Mouse (Mus musculus): ENCODE measurements at regions not wholly inside any gene's neighbourhood (a gene's known extent, or its start where the extent isn't known, plus 50 kb on each side); places are given as distances from the start of the nearest gene placed in this dataset.
"Not testable (repeated sequence)": the region's sequence is repeated elsewhere in the genome, so short reads cannot be mapped to it uniquely, and the experiment has no call there.

DNA sequence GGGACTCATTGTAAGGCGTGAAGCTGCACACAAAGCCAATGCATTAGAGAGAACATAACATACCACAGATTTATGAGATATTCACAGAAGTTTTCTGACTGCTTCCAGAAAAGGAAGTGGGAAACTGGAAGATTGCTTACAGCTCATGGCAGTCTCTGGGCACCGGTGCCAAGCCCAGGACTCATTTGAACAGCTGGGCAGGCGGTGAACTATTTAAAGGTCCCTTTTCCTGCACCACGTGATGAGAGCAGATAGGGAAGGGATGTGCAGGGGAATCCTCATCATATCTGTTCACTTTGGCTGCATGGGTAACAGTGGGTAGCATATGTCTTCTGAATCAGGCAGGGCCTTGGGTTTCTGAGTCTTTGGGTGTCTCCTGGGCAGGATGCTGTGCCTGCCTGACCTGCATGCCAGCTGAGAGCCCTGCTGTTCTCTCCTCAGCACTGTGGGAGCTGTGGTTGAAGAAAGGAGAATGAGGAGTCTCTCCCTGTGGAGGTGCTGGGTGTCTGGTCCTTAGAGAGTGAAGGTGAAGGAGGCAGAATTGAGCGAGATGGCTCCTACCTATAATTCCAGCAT lies 123.5 kb downstream of the Cyld start:
- H3K4me3 ChIP-seq (ENCODE audit: low read depth, low read length) = no peak overlapping the region
- TF ChIP-seq GATA1 (IDR thresholded peaks at IDR 0.05; ENCODE audit: borderline replicate concordance, low read length) = no peak
- no peak for TF ChIP-seq TAL1 (conservative IDR thresholded peaks at IDR 0.05; ENCODE audit: low read depth, low read length)
- TF ChIP-seq GATA2 (IDR thresholded peaks at IDR 0.05; ENCODE audit: borderline replicate concordance, low read depth, low read length) = no peak
- TF ChIP-seq CTCF (IDR thresholded peaks at IDR 0.05; ENCODE audit: low read depth, low read length) = no peak
- no peak for TF ChIP-seq POLR2AphosphoS5 (IDR thresholded peaks at IDR 0.05; ENCODE audit: insufficient replicate concordance, low read depth, low read length)
- no peaks in the 10 kb centered on the region for H3K4me1 ChIP-seq (ENCODE audit: insufficient read depth, low read depth, low read length)
- DNase-seq (ENCODE audit: low spot score) (no peak), ATAC-seq (ENCODE audit: extremely low read depth, insufficient number of reproducible peaks, low FRiP score, poor library complexity, severe bottlenecking) (no peak)
- H3K9me3 ChIP-seq (replicated peaks) = peaks cover 55% of the 10 kb centered on the region
- H3K36me3 ChIP-seq (replicated peaks) = no peaks in the 10 kb centered on the region
- no peaks in the 10 kb centered on the region for H3K27me3 ChIP-seq (ENCODE audit: insufficient read depth, low read length)

DNA sequence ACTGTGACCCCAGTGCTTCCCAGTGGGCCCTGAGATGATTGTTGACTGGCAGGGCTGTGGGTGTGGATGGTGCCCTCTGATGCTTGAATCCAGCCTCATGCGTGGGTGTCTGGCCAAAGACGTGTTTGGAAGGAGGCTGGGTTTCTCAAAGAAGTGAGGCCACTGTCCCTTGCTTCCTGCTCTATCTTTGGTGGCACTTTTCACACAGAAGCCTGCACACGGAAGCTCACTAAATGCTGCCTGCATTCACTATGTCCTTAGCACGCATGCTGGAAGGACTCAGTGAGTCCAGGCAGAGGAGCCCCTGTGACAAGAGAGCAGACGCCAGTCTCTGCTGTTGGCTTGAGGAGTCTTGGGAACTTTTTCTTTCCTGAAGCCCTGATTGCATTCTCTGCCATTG lies 119.6 kb downstream of the Cyld start:
- no peaks in the 10 kb centered on the region for H3K27me3 ChIP-seq (ENCODE audit: insufficient read depth, low read length)
- no peaks in the 10 kb centered on the region for H3K4me1 ChIP-seq (ENCODE audit: insufficient read depth, low read depth, low read length)
- ATAC-seq (ENCODE audit: extremely low read depth, insufficient number of reproducible peaks, low FRiP score, poor library complexity, severe bottlenecking) = no peak
- H3K36me3 ChIP-seq (replicated peaks) = no peaks in the 10 kb centered on the region
- H3K9me3 ChIP-seq (replicated peaks) = peaks cover 63% of the 10 kb centered on the region
- DNase-seq (ENCODE audit: low spot score) = no peak
- no peak overlapping the region for H3K4me3 ChIP-seq (ENCODE audit: low read depth, low read length)
- TF ChIP-seq CTCF (IDR thresholded peaks at IDR 0.05; ENCODE audit: low read depth, low read length) = no peak
- TF ChIP-seq GATA1 (IDR thresholded peaks at IDR 0.05; ENCODE audit: borderline replicate concordance, low read length) = no peak
- no peak for TF ChIP-seq TAL1 (conservative IDR thresholded peaks at IDR 0.05; ENCODE audit: low read depth, low read length)
- TF ChIP-seq POLR2AphosphoS5 (IDR thresholded peaks at IDR 0.05; ENCODE audit: insufficient replicate concordance, low read depth, low read length) = no peak
- no peak for TF ChIP-seq GATA2 (IDR thresholded peaks at IDR 0.05; ENCODE audit: borderline replicate concordance, low read depth, low read length)

DNA sequence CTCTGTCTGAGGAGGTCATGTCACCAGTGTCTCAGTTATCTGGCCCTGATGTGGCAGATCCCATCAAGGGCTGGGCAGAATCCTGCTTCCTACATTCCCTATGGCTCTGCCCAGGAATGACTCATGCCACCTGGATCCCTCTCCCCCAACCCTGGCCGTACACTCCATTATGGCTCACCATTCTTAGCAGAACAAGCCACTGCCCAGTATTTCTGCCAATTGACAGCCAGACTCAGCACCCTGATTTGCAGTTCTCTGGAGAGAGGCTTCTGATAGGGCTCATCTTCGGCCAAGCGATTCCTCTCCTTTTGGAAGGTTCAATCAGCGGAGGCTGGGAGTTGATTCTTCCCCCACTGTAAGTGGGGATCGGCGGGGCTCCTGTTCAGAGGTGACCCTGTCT lies 117.4 kb downstream of the Cyld start:
- no peaks in the 10 kb centered on the region for H3K27me3 ChIP-seq (ENCODE audit: insufficient read depth, low read length)
- TF ChIP-seq CTCF (IDR thresholded peaks at IDR 0.05; ENCODE audit: low read depth, low read length) = no peak
- no peak for TF ChIP-seq GATA2 (IDR thresholded peaks at IDR 0.05; ENCODE audit: borderline replicate concordance, low read depth, low read length)
- TF ChIP-seq GATA1 (IDR thresholded peaks at IDR 0.05; ENCODE audit: borderline replicate concordance, low read length) = no peak
- TF ChIP-seq POLR2AphosphoS5 (IDR thresholded peaks at IDR 0.05; ENCODE audit: insufficient replicate concordance, low read depth, low read length) = no peak
- TF ChIP-seq TAL1 (conservative IDR thresholded peaks at IDR 0.05; ENCODE audit: low read depth, low read length) = no peak
- no peaks in the 10 kb centered on the region for H3K4me1 ChIP-seq (ENCODE audit: insufficient read depth, low read depth, low read length)
- H3K36me3 ChIP-seq (replicated peaks) = no peaks in the 10 kb centered on the region
- peaks cover 60% of the 10 kb centered on the region for H3K9me3 ChIP-seq (replicated peaks)
- DNase-seq (ENCODE audit: low spot score) (no peak), ATAC-seq (ENCODE audit: extremely low read depth, insufficient number of reproducible peaks, low FRiP score, poor library complexity, severe bottlenecking) (no peak)
- H3K4me3 ChIP-seq (ENCODE audit: low read depth, low read length) = no peak overlapping the region

DNA sequence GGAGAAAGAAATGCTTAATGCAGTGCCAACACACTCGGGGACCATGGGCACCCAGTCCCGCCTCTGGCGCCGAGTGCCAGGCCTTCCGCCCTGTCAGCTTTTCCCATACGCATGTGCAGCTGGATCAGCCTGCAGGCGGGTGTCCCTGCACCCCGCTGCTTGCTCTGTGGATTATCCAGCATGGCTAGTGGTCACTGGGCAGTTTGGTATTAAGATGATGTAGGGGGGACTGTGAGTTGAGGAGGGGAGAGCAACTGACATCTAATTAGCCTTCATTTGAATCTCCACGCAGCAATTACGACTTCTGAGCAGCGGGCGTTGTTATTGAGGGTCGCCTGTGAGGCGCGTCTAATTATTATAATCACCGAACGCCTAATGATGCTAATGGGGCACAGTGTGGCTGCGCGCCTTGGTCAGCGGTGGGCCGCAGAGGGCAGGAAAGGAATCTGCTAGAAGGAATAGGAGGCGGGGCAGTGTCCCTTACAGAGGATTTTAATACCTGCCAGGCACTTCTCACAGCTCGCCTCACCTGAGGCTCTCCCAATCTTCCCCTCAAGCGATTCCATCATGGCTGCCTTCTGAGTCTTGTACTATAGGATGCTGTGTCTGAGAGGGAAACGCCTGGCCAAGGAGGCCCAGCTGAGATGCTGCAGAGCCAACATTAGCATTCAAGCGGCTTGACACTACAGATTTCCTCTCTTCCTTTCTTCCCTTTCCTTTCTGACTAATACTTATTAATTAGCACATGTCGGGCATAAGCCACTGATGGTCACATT lies 116.3 kb downstream of the Cyld start:
- Histone ChIP-seq H3K27me3 (ENCODE audit: insufficient read depth, low read length) (no peaks in the 10 kb centered on the region), H3K4me1 (ENCODE audit: insufficient read depth, low read depth, low read length) (no peaks in the 10 kb centered on the region), H3K9me3 (replicated peaks) (peaks cover 56% of the 10 kb centered on the region), H3K36me3 (replicated peaks) (no peaks in the 10 kb centered on the region), H3K4me3 (ENCODE audit: low read depth, low read length) (no peak overlapping the region)
- ATAC-seq (ENCODE audit: extremely low read depth, insufficient number of reproducible peaks, low FRiP score, poor library complexity, severe bottlenecking) (no peak), DNase-seq (ENCODE audit: low spot score) (no peak)
- TF ChIP-seq GATA2 (IDR thresholded peaks at IDR 0.05; ENCODE audit: borderline replicate concordance, low read depth, low read length) (no peak), POLR2AphosphoS5 (IDR thresholded peaks at IDR 0.05; ENCODE audit: insufficient replicate concordance, low read depth, low read length) (no peak), TAL1 (conservative IDR thresholded peaks at IDR 0.05; ENCODE audit: low read depth, low read length) (no peak), CTCF (IDR thresholded peaks at IDR 0.05; ENCODE audit: low read depth, low read length) (no peak), GATA1 (IDR thresholded peaks at IDR 0.05; ENCODE audit: borderline replicate concordance, low read length) (no peak)

GRCm38 (mm10) chr8:88806851-88807250 lies 110.0 kb downstream of the Cyld start:
- not testable (repeated sequence) for H3K36me3 ChIP-seq (replicated peaks); ATAC-seq (ENCODE audit: extremely low read depth, insufficient number of reproducible peaks, low FRiP score, poor library complexity, severe bottlenecking); DNase-seq (ENCODE audit: low spot score); H3K4me3 ChIP-seq (ENCODE audit: low read depth, low read length); H3K27me3 ChIP-seq (ENCODE audit: insufficient read depth, low read length); H3K4me1 ChIP-seq (ENCODE audit: insufficient read depth, low read depth, low read length)
- H3K9me3 ChIP-seq (replicated peaks) = peaks cover 14% of the 10 kb centered on the region; the same call in 1 of the 2 replicates

Measured in G1E (cell line).